ENCODE assay signal across 14 mouse cellular contexts in the genomic region with DNA sequence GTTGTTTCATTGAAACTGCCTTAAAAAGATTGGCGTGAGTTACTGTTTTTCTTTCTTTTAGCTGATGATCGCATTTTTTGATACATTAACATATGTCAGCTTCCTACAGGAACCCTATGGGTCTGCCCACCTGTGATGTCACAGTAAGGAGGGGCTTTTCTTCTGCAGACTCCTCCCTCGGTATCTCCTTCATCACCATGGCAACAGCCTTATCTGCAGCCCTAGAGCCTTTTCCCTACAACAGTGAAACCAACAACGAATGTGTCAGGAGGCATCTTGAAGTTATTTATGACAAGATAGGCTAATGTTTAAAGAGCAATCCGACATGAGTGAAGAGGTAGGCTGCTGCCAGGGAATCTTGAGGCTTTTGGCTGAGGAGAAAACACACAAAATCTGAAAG.
DNase-seq lines count a peak whose midpoint lies in the region; ATAC-seq and TF ChIP-seq lines count a peak whose summit lies in the region.
"Had no signal": no experiment of that assay in that cellular context is flagged by ENCODE, and none has a peak within 500 bp of the region (broad histone marks: within the 10 kb centered on the region; RNA-seq: fewer than 3 reads in every experiment).

No protein-coding gene starts in this region.

- H3K9ac ChIP-seq in hindbrain, embryonic 11.5 days (ENCODE audit: low read depth, low read length) = no peak overlapping the region
- H3K9ac ChIP-seq in neural tube, embryonic 15.5 days (replicated peaks) = no peak overlapping the region
- H3K9ac ChIP-seq: embryonic facial prominence, embryonic 15.5 days; liver, embryonic 12.5 days had no signal

- H3K36me3 ChIP-seq in hindbrain, embryonic 11.5 days (ENCODE audit: control insufficient read depth, insufficient read depth, low read length) = no peaks in the 10 kb centered on the region
- no peaks in the 10 kb centered on the region for H3K36me3 ChIP-seq in hindbrain, embryonic 10.5 days
- no peaks in the 10 kb centered on the region for H3K36me3 ChIP-seq in testis, adult 2 months (ENCODE audit: control insufficient read depth, insufficient read depth, low read length)
- no peaks in the 10 kb centered on the region for H3K36me3 ChIP-seq in neural tube, embryonic 15.5 days
- H3K36me3 ChIP-seq: embryonic facial prominence, embryonic 15.5 days; liver, embryonic 12.5 days had no signal

- ATAC-seq in hindbrain, embryonic 11.5 days (ENCODE audit: low FRiP score) = no peak
- ATAC-seq in neural tube, embryonic 15.5 days (ENCODE audit: low FRiP score) = peak; percentile 84; the same call in 1 of the 2 replicates
- ATAC-seq: liver, embryonic 12.5 days; Patski had no signal

- peak; percentile 17 for DNase-seq in hindbrain, embryonic 11.5 days (ENCODE audit: low spot score)
- no peak for DNase-seq in hindbrain, embryonic 10.5 days (ENCODE audit: low spot score)
- no peak for DNase-seq in testis, postnatal 10 days (ENCODE audit: low spot score)
- DNase-seq in embryo, embryonic 9.5 days (ENCODE audit: extremely low spot score) = peak; percentile 20
- no peak for DNase-seq in cerebellum, adult 2 months
- DNase-seq in liver = no peak
- DNase-seq: cerebellum, postnatal 14 days; right cerebral cortex, postnatal 4 days had no signal

- H3K4me1 ChIP-seq in hindbrain, embryonic 11.5 days (replicated peaks; ENCODE audit: control insufficient read depth, insufficient read depth, low read length) = no peaks in the 10 kb centered on the region
- H3K4me1 ChIP-seq in hindbrain, embryonic 10.5 days (replicated peaks) = no peaks in the 10 kb centered on the region
- H3K4me1 ChIP-seq in testis, adult 2 months (ENCODE audit: control insufficient read depth, insufficient read depth, low read length) = no peaks in the 10 kb centered on the region
- no peaks in the 10 kb centered on the region for H3K4me1 ChIP-seq in neural tube, embryonic 15.5 days
- no peaks in the 10 kb centered on the region for H3K4me1 ChIP-seq in cerebellum, adult 2 months (ENCODE audit: control insufficient read depth, insufficient read depth, low read length)
- H3K4me1 ChIP-seq: embryonic facial prominence, embryonic 15.5 days; liver, embryonic 12.5 days had no signal

- no peak overlapping the region for H3K27ac ChIP-seq in hindbrain, embryonic 11.5 days (ENCODE audit: low read depth, low read length)
- H3K27ac ChIP-seq in hindbrain, embryonic 10.5 days = no peak overlapping the region
- no peak overlapping the region for H3K27ac ChIP-seq in testis, adult 2 months (ENCODE audit: control insufficient read depth, insufficient read depth, low read depth, low read length)
- no peak overlapping the region for H3K27ac ChIP-seq in neural tube, embryonic 15.5 days (replicated peaks)
- no peak overlapping the region for H3K27ac ChIP-seq in cerebellum, adult 2 months (ENCODE audit: insufficient read depth, low read length)
- H3K27ac ChIP-seq: embryonic facial prominence, embryonic 15.5 days; liver, embryonic 12.5 days; macrophage had no signal

- H3K9me3 ChIP-seq in hindbrain, embryonic 11.5 days (ENCODE audit: control insufficient read depth, low read length) = no peaks in the 10 kb centered on the region
- no peaks in the 10 kb centered on the region for H3K9me3 ChIP-seq in hindbrain, embryonic 10.5 days
- H3K9me3 ChIP-seq in neural tube, embryonic 15.5 days (replicated peaks) = no peaks in the 10 kb centered on the region
- H3K9me3 ChIP-seq: embryonic facial prominence, embryonic 15.5 days; liver, embryonic 12.5 days had no signal

- 73% methylated on average over 5 of the region's 5 CpGs for WGBS in hindbrain, embryonic 11.5 days
- 74% methylated on average over 5 of the region's 5 CpGs for WGBS in hindbrain, embryonic 10.5 days
- 55% methylated on average over 5 of the region's 5 CpGs for WGBS in neural tube, embryonic 15.5 days
- 60% methylated on average over 5 of the region's 5 CpGs for WGBS in cerebellum, adult 2 months

- H3K4me2 ChIP-seq in hindbrain, embryonic 11.5 days (replicated peaks; ENCODE audit: low read depth, low read length) = no peak overlapping the region
- H3K4me2 ChIP-seq in neural tube, embryonic 15.5 days = no peak overlapping the region
- H3K4me2 ChIP-seq: embryonic facial prominence, embryonic 15.5 days; liver, embryonic 12.5 days had no signal

- H3K27me3 ChIP-seq in hindbrain, embryonic 11.5 days (ENCODE audit: control insufficient read depth, insufficient read depth, low read length) = no peaks in the 10 kb centered on the region
- no peaks in the 10 kb centered on the region for H3K27me3 ChIP-seq in hindbrain, embryonic 10.5 days (ENCODE audit: insufficient read depth, poor library complexity, severe bottlenecking)
- H3K27me3 ChIP-seq in testis, adult 2 months (ENCODE audit: control insufficient read depth, insufficient read depth, low read length) = no peaks in the 10 kb centered on the region
- no peaks in the 10 kb centered on the region for H3K27me3 ChIP-seq in neural tube, embryonic 15.5 days (replicated peaks)
- H3K27me3 ChIP-seq in cerebellum, adult 2 months (ENCODE audit: control insufficient read depth, insufficient read depth, low read length) = no peaks in the 10 kb centered on the region; the same call in 1 of the 2 replicates
- H3K27me3 ChIP-seq: embryonic facial prominence, embryonic 15.5 days; liver, embryonic 12.5 days had no signal

- H3K4me3 ChIP-seq in hindbrain, embryonic 11.5 days (ENCODE audit: low read depth, low read length) = no peak overlapping the region
- H3K4me3 ChIP-seq in hindbrain, embryonic 10.5 days = no peak overlapping the region
- peak overlapping the region; percentile 56; the same call in 1 of the 2 replicates for H3K4me3 ChIP-seq in testis, adult 2 months (ENCODE audit: control insufficient read depth, low read depth, low read length)
- H3K4me3 ChIP-seq in neural tube, embryonic 15.5 days (replicated peaks) = no peak overlapping the region
- no peak overlapping the region for H3K4me3 ChIP-seq in cerebellum, adult 2 months (replicated peaks; ENCODE audit: insufficient read depth, low read depth, low read length)
- H3K4me3 ChIP-seq: embryonic facial prominence, embryonic 15.5 days; liver, embryonic 12.5 days had no signal

- no peak for TF ChIP-seq CTCF in testis, adult 2 months (IDR thresholded peaks at IDR 0.05; ENCODE audit: control insufficient read depth, insufficient read depth, insufficient replicate concordance, low read depth, low read length)
- no peak for TF ChIP-seq CTCF in cerebellum, adult 2 months (IDR thresholded peaks at IDR 0.05; ENCODE audit: borderline replicate concordance, insufficient read depth, low read depth, low read length)

- no peak for TF ChIP-seq POLR2A in testis, adult 2 months (IDR thresholded peaks at IDR 0.05; ENCODE audit: control insufficient read depth, low read depth, low read length)
- no peak for TF ChIP-seq POLR2A in cerebellum, adult 2 months (IDR thresholded peaks at IDR 0.05; ENCODE audit: borderline replicate concordance, insufficient read depth, low read length)

Comparison
In these comparisons a context has a peak if more than half of its experiments do, and no peak if none do; other contexts are left out.
1. DNase-seq: peak in hindbrain, embryonic 11.5 days (single experiment) and embryo, embryonic 9.5 days (single experiment); none in hindbrain, embryonic 10.5 days (single experiment), testis, postnatal 10 days (single experiment), cerebellum, adult 2 months (0 of 2) and liver (single experiment).